Mouse (Mus musculus) hindbrain, embryonic 15.5 days (tissue): ENCODE data around the gene Bub1b. TPM values are rescaled to one million over a fixed set of nuclear protein-coding genes. Genes with fewer than 3 reads are reported as not detected.
"Not testable (repeated sequence)": the region's sequence is repeated elsewhere in the genome, so short reads cannot be mapped to it uniquely, and the experiment has no call there.

Experiments used
- ATAC-seq: fragments of 200-750 bp; cut with Nextera tagmentation; 2 replicates; pipeline ENCODE4 v1.8.0; 2017; ENCODE audit warnings: low read depth, moderate number of reproducible peaks, moderate TSS enrichment; ENCODE audit not compliant: low FRiP score
- H3K27ac ChIP-seq: fragments of 300-500 bp; sonication (generic); replicated peaks from 2 replicates; pipeline ENCODE4 v1.5.1; 2015; ENCODE audit warnings: mild to moderate bottlenecking, inconsistent platforms
- H3K27me3 ChIP-seq: fragments of 300-500 bp; sonication (generic); 2 replicates; pipeline ENCODE4 v1.6.1; 2015; ENCODE audit warnings: control low read depth, inconsistent platforms
- H3K36me3 ChIP-seq: fragments of 300-500 bp; sonication (generic); 2 replicates; pipeline ENCODE4 v1.6.1; 2015; ENCODE audit warnings: control low read depth, inconsistent platforms
- H3K4me1 ChIP-seq: fragments of 300-500 bp; sonication (generic); replicated peaks from 2 replicates; pipeline ENCODE4 v1.6.1; 2015; ENCODE audit warnings: control low read depth, inconsistent platforms
- H3K4me2 ChIP-seq: fragments of 300-500 bp; sonication (generic); 2 replicates; pipeline ENCODE4 v1.6.1; 2015; ENCODE audit warnings: moderate library complexity, mild to moderate bottlenecking, inconsistent platforms
- H3K4me3 ChIP-seq: fragments of 300-500 bp; sonication (generic); 2 replicates; pipeline ENCODE4 v1.5.1; 2015; ENCODE audit warnings: mild to moderate bottlenecking, inconsistent platforms
- H3K9ac ChIP-seq: fragments of 300-500 bp; sonication (generic); 2 replicates; pipeline ENCODE4 v1.6.1; 2015; ENCODE audit warnings: inconsistent platforms
- H3K9me3 ChIP-seq: fragments of 300-500 bp; sonication (generic); 2 replicates; pipeline ENCODE4 v1.6.1; 2016; ENCODE audit warnings: control low read depth, inconsistent platforms
- WGBS: fragments of 180-500 bp; shearing (Covaris S2); methylation state at CpG from one replicate; pipeline ENCODE4 v1.1.7; 2015; 5-methylcytosine and 5-hydroxymethylcytosine counted together
- polyA plus RNA-seq: library from polyadenylated mRNA; unstranded; fragments of >200 nt; fragmentation: Nextera tagmentation; extraction: Ambion mirVana; gene quantifications from 2 replicates; pipeline ENCODE4 v1.2.1, GENCODE M21; 2015

Bub1b gene
- polyA plus RNA-seq, 1 experiment from 2014 or later = 15.3 TPM

GRCm38 (mm10) chr2:118620608-118621007, 22.6 kb downstream of the Bub1b start:
- H3K4me2 ChIP-seq = no peak overlapping the region
- H3K9me3 ChIP-seq = no peaks in the 10 kb centered on the region
- H3K4me1 ChIP-seq = no peaks in the 10 kb centered on the region
- no peak for ATAC-seq
- no peak overlapping the region for H3K9ac ChIP-seq
- no peaks in the 10 kb centered on the region for H3K36me3 ChIP-seq
- 82% methylated on average over 8 of the region's 8 CpGs for WGBS
- no peak overlapping the region for H3K4me3 ChIP-seq
- H3K27ac ChIP-seq = no peak overlapping the region
- no peaks in the 10 kb centered on the region for H3K27me3 ChIP-seq

- no peak for ATAC-seq
- 83% methylated on average over 6 of the region's 6 CpGs for WGBS
- H3K9ac ChIP-seq = no peak overlapping the region
Observed at GRCm38 (mm10) chr2:118629276-118629675, 31.3 kb downstream of the Bub1b start.

GRCm38 (mm10) chr2:118633441-118633840, 35.4 kb downstream of the Bub1b start:
- ATAC-seq = no peak
- H3K4me1 ChIP-seq = no peaks in the 10 kb centered on the region
- 77% methylated on average over 5 of the region's 5 CpGs for WGBS

More at GRCm38 (mm10) chr2:118629276-118629675, 31.3 kb downstream of the Bub1b start:
- no peaks in the 10 kb centered on the region for H3K9me3 ChIP-seq
- no peaks in the 10 kb centered on the region for H3K4me1 ChIP-seq
- H3K27me3 ChIP-seq = no peaks in the 10 kb centered on the region
- no peak overlapping the region for H3K4me2 ChIP-seq
- H3K36me3 ChIP-seq = no peaks in the 10 kb centered on the region
- H3K4me3 ChIP-seq = no peak overlapping the region
- no peak overlapping the region for H3K27ac ChIP-seq

GRCm38 (mm10) chr2:118637258-118637657, 39.2 kb downstream of the Bub1b start:
- no peaks in the 10 kb centered on the region for H3K27me3 ChIP-seq
- no peaks in the 10 kb centered on the region for H3K36me3 ChIP-seq
- no peak for ATAC-seq
- no peak overlapping the region for H3K4me2 ChIP-seq
- no peak overlapping the region for H3K27ac ChIP-seq
- no peaks in the 10 kb centered on the region for H3K9me3 ChIP-seq
- no peaks in the 10 kb centered on the region for H3K4me1 ChIP-seq
- no peak overlapping the region for H3K9ac ChIP-seq
- H3K4me3 ChIP-seq = no peak overlapping the region
- WGBS = 72% methylated on average over 5 of the region's 5 CpGs

More at GRCm38 (mm10) chr2:118633441-118633840, 35.4 kb downstream of the Bub1b start:
- Histone ChIP-seq H3K4me2 (no peak overlapping the region), H3K36me3 (no peaks in the 10 kb centered on the region), H3K27ac (no peak overlapping the region), H3K9me3 (no peaks in the 10 kb centered on the region), H3K27me3 (no peaks in the 10 kb centered on the region), H3K9ac (no peak overlapping the region), H3K4me3 (no peak overlapping the region)

- no peaks in the 10 kb centered on the region for H3K27me3 ChIP-seq
- H3K9ac ChIP-seq = no peak overlapping the region
- no peak overlapping the region for H3K4me2 ChIP-seq
- H3K36me3 ChIP-seq = no peaks in the 10 kb centered on the region
- no peaks in the 10 kb centered on the region for H3K9me3 ChIP-seq
- 40% methylated on average over 8 of the region's 8 CpGs for WGBS
- H3K4me3 ChIP-seq = no peak overlapping the region
- ATAC-seq = peak; percentile 77; the same call in 1 of the 2 replicates
- H3K4me1 ChIP-seq = no peaks in the 10 kb centered on the region
- peak overlapping the region; percentile 51; the same call in 1 of the 2 replicates for H3K27ac ChIP-seq
Observed at GRCm38 (mm10) chr2:118637888-118638526, 40.0 kb downstream of the Bub1b start.

GRCm38 (mm10) chr2:118638686-118639085, 40.7 kb downstream of the Bub1b start:
- no peaks in the 10 kb centered on the region for H3K27me3 ChIP-seq
- no peak overlapping the region for H3K4me2 ChIP-seq
- no peak overlapping the region for H3K9ac ChIP-seq
- no peaks in the 10 kb centered on the region for H3K4me1 ChIP-seq
- no peaks in the 10 kb centered on the region for H3K36me3 ChIP-seq
- ATAC-seq = peak; percentile 13; the same call in 1 of the 2 replicates
- no peaks in the 10 kb centered on the region for H3K9me3 ChIP-seq
- 95% methylated on average over 8 of the region's 8 CpGs for WGBS
- H3K27ac ChIP-seq = no peak overlapping the region
- H3K4me3 ChIP-seq = no peak overlapping the region

GRCm38 (mm10) chr2:118641147-118641546, 43.1 kb downstream of the Bub1b start:
- no peak overlapping the region for H3K4me2 ChIP-seq
- no peak for ATAC-seq
- no peaks in the 10 kb centered on the region for H3K9me3 ChIP-seq
- H3K4me3 ChIP-seq = no peak overlapping the region
- no peak overlapping the region for H3K27ac ChIP-seq
- H3K27me3 ChIP-seq = no peaks in the 10 kb centered on the region
- H3K9ac ChIP-seq = no peak overlapping the region
- H3K36me3 ChIP-seq = no peaks in the 10 kb centered on the region
- no peaks in the 10 kb centered on the region for H3K4me1 ChIP-seq
- WGBS = 70% methylated on average over 2 of the region's 2 CpGs

GRCm38 (mm10) chr2:118642431-118642830, 44.4 kb downstream of the Bub1b start:
- 90% methylated on average over 3 of the region's 3 CpGs for WGBS
- no peak overlapping the region for H3K27ac ChIP-seq
- no peak for ATAC-seq
- H3K36me3 ChIP-seq = no peaks in the 10 kb centered on the region
- H3K9me3 ChIP-seq = no peaks in the 10 kb centered on the region
- H3K4me2 ChIP-seq = no peak overlapping the region
- H3K4me3 ChIP-seq = no peak overlapping the region
- no peaks in the 10 kb centered on the region for H3K27me3 ChIP-seq
- no peak overlapping the region for H3K9ac ChIP-seq
- no peaks in the 10 kb centered on the region for H3K4me1 ChIP-seq

GRCm38 (mm10) chr2:118642942-118643341, 44.9 kb downstream of the Bub1b start:
- no peak for ATAC-seq
- 78% methylated on average over 3 of the region's 3 CpGs for WGBS
- H3K9ac ChIP-seq = no peak overlapping the region

GRCm38 (mm10) chr2:118646665-118647064, 48.7 kb downstream of the Bub1b start:
- Histone ChIP-seq H3K27ac (no peak overlapping the region), H3K4me3 (no peak overlapping the region), H3K27me3 (no peaks in the 10 kb centered on the region), H3K4me2 (no peak overlapping the region), H3K9ac (no peak overlapping the region), H3K36me3 (no peaks in the 10 kb centered on the region), H3K9me3 (no peaks in the 10 kb centered on the region), H3K4me1 (no peaks in the 10 kb centered on the region)
- no peak for ATAC-seq
- WGBS = 91% methylated on average over 5 of the region's 5 CpGs

More at GRCm38 (mm10) chr2:118642942-118643341, 44.9 kb downstream of the Bub1b start:
- Histone ChIP-seq H3K36me3 (no peaks in the 10 kb centered on the region), H3K27me3 (no peaks in the 10 kb centered on the region), H3K27ac (no peak overlapping the region), H3K4me1 (no peaks in the 10 kb centered on the region), H3K4me2 (no peak overlapping the region), H3K4me3 (no peak overlapping the region), H3K9me3 (no peaks in the 10 kb centered on the region)

GRCm38 (mm10) chr2:118650697-118651096, 52.7 kb downstream of the Bub1b start:
- not testable (repeated sequence) for H3K4me3 ChIP-seq, H3K27ac ChIP-seq, ATAC-seq, H3K27me3 ChIP-seq, H3K9ac ChIP-seq, H3K4me2 ChIP-seq, H3K9me3 ChIP-seq, H3K36me3 ChIP-seq, H3K4me1 ChIP-seq
- WGBS = 31% methylated on average over 2 of the region's 2 CpGs

GRCm38 (mm10) chr2:118656688-118657281, 58.8 kb downstream of the Bub1b start:
- H3K9ac ChIP-seq = no peak overlapping the region
- peak overlapping the region; percentile 59; the same call in 1 of the 2 replicates for H3K27ac ChIP-seq
- WGBS = 24% methylated on average over 3 of the region's 3 CpGs
- no peak for ATAC-seq
- H3K4me1 ChIP-seq = peaks cover 23% of the 10 kb centered on the region
- no peak overlapping the region for H3K4me3 ChIP-seq
- H3K4me2 ChIP-seq = no peak overlapping the region
- no peaks in the 10 kb centered on the region for H3K36me3 ChIP-seq
- H3K9me3 ChIP-seq = no peaks in the 10 kb centered on the region
- H3K27me3 ChIP-seq = no peaks in the 10 kb centered on the region
